Mouse (Mus musculus) C2C12 (cell line): ENCODE results near the gene Gm4064. TPM values are rescaled to one million over a fixed set of nuclear protein-coding genes. Genes with fewer than 3 reads are reported as not detected.
"Not testable (repeated sequence)": the region's sequence is repeated elsewhere in the genome, so short reads cannot be mapped to it uniquely, and the experiment has no call there.

Experiments used
- H3K27me3 ChIP-seq: one replicate; pipeline ENCODE4 v1.6.1; 2011; ENCODE audit not compliant: control insufficient read depth, insufficient read depth, insufficient read length
- H3K36me3 ChIP-seq: one replicate; pipeline ENCODE4 v1.6.1; 2011; ENCODE audit not compliant: control insufficient read depth, insufficient read depth
- H3K4me3 ChIP-seq: one replicate; pipeline ENCODE4 v1.5.1; 2011; ENCODE audit warnings: mild to moderate bottlenecking, control low read depth; ENCODE audit not compliant: poor library complexity, insufficient read depth, severe bottlenecking
- H3K79me2 ChIP-seq: one replicate; pipeline ENCODE4 v1.6.1; 2011; ENCODE audit not compliant: control insufficient read depth, insufficient read depth
- H3K79me3 ChIP-seq: one replicate; pipeline ENCODE4 v1.6.1; 2011; ENCODE audit warnings: low read depth, control low read depth
- H3ac ChIP-seq: one replicate; pipeline ENCODE3; 2011; ENCODE audit warnings: low read depth; ENCODE audit not compliant: control insufficient read depth, insufficient read length
- long read RNA-seq, 2 experiments: library from polyadenylated mRNA; unstranded; transcript quantifications; one replicate each; pipeline ENCODE4 v2.0.0; 2019 to 2020
- polyA plus RNA-seq: library from polyadenylated mRNA; unstranded; fragments of >200 nt; fragmentation: generic; extraction: Trizol; gene quantifications from one replicate; pipeline ENCODE4 v1.2.1, GENCODE M21; 2012; ENCODE audit warnings: missing spikeins

Gene Gm4064
- polyA plus RNA-seq, result not detected
- long read RNA-seq, experiment 1, result 0 reads
- long read RNA-seq, experiment 2, result 0 reads

DNA sequence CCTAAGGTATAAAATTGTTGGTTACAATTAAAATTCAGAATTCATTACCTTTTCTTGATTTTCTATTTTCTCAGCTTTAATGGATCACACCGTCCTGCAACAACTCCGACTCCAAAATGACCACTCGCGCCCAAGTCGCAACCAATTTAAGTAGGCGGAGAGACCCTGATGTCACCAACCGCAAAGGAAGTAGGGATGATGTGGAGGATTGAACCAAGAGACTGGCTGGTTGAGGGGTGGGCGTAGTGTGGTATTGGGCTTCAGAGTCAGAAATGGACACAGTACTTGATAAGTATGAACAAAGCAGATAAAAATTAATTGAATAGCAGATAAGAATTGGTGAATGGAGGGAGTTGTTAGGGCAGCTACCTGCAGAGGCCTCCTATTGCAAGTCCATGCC is at the start of gene Gm4064:
TSS of gene Gm4064 (minus strand) at position 101 of the 400 bp plus-strand sequence.
- not testable (repeated sequence) for H3K36me3 ChIP-seq, H3K79me3 ChIP-seq, H3K4me3 ChIP-seq, H3K27me3 ChIP-seq, H3ac ChIP-seq, H3K79me2 ChIP-seq

DNA sequence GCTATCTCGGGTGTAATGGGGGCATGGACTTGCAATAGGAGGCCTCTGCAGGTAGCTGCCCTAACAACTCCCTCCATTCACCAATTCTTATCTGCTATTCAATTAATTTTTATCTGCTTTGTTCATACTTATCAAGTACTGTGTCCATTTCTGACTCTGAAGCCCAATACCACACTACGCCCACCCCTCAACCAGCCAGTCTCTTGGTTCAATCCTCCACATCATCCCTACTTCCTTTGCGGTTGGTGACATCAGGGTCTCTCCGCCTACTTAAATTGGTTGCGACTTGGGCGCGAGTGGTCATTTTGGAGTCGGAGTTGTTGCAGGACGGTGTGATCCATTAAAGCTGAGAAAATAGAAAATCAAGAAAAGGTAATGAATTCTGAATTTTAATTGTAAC is 34.4 kb upstream of the Gm4064 start, which contains the start of the genes Rbmy and Gm10256:
TSS of gene Rbmy (plus strand) at position 301 of the 400 bp plus-strand sequence.
TSS of gene Gm10256 (plus strand) at position 320 of the 400 bp plus-strand sequence.
- not testable (repeated sequence) for H3K79me3 ChIP-seq, H3ac ChIP-seq, H3K4me3 ChIP-seq, H3K36me3 ChIP-seq, H3K79me2 ChIP-seq, H3K27me3 ChIP-seq

Other genes starting within 250 kb of the Gm4064 start
- not detected for gene H2al2c, start 197.1 kb downstream of the Gm4064 start, polyA plus RNA-seq
- not detected for gene Sry, start 132.5 kb downstream of the Gm4064 start, polyA plus RNA-seq
- not detected for gene H2al2b, start 75.5 kb downstream of the Gm4064 start, polyA plus RNA-seq
- not detected for gene Rbmy, start 34.5 kb upstream of the Gm4064 start, polyA plus RNA-seq
- not detected for gene Gm10256, start 34.5 kb upstream of the Gm4064 start, polyA plus RNA-seq
- gene Gm10352, start 104.8 kb upstream of the Gm4064 start, polyA plus RNA-seq, result not detected
- gene Gm29289, start 136.4 kb upstream of the Gm4064 start, polyA plus RNA-seq, result not detected